Mouse (Mus musculus) liver, adult 2 months (tissue): Measurements from ENCODE around the gene Golgb1. TPM values are rescaled to one million over a fixed set of nuclear protein-coding genes. Genes with fewer than 3 reads are reported as not detected.

ENCODE experiments used
- DNase-seq: peaks from one replicate; pipeline ENCODE4 v3.0.0-alpha.2; 2011; ENCODE audit warnings: low read depth, low spot score; ENCODE audit errors: extremely low read depth
- H3K27ac ChIP-seq: fragments of 200-500 bp; replicated peaks from 2 replicates; pipeline ENCODE4 v1.5.1; 2012; ENCODE audit warnings: low read depth, mild to moderate bottlenecking, control low read depth, inconsistent platforms, low read length; ENCODE audit not compliant: insufficient read depth
- H3K27me3 ChIP-seq: fragments of 200-500 bp; 2 replicates; pipeline ENCODE4 v1.6.1; 2012; ENCODE audit warnings: mild to moderate bottlenecking, moderate library complexity, low read length, inconsistent platforms; ENCODE audit not compliant: control insufficient read depth, insufficient read depth
- H3K36me3 ChIP-seq: fragments of 200-500 bp; 2 replicates; pipeline ENCODE4 v1.6.1; 2012; ENCODE audit warnings: low read length, inconsistent platforms; ENCODE audit not compliant: control insufficient read depth, insufficient read depth
- H3K4me1 ChIP-seq: fragments of 200-500 bp; 2 replicates; pipeline ENCODE4 v1.6.1; 2011; ENCODE audit warnings: low read length; ENCODE audit not compliant: control insufficient read depth, insufficient read depth
- H3K4me3 ChIP-seq: fragments of 200-500 bp; 2 replicates; pipeline ENCODE4 v1.5.1; 2011; ENCODE audit warnings: low read depth, mild to moderate bottlenecking, control low read depth, low read length, moderate library complexity; ENCODE audit not compliant: insufficient read depth
- H3K79me2 ChIP-seq: fragments of 200-500 bp; 2 replicates; pipeline ENCODE4 v1.6.1; 2012; ENCODE audit warnings: inconsistent platforms, mild to moderate bottlenecking, low read length, moderate library complexity; ENCODE audit not compliant: control insufficient read depth, insufficient read depth
- H3K9ac ChIP-seq: fragments of 200-500 bp; 2 replicates; pipeline ENCODE4 v1.6.1; 2012; ENCODE audit warnings: low read depth, mild to moderate bottlenecking, control low read depth, inconsistent platforms, low read length
- CTCF ChIP-seq: fragments of 200-500 bp; IDR thresholded peaks from 2 replicates; pipeline ENCODE4 v1.5.1; 2011; ENCODE audit warnings: low read depth, low read length, control low read depth
- POLR2A ChIP-seq: fragments of 200-500 bp; IDR thresholded peaks from 2 replicates; pipeline ENCODE4 v1.6.1; 2011; ENCODE audit warnings: low read length, control low read depth; ENCODE audit not compliant: insufficient read depth; ENCODE audit errors: extremely low read depth
- WGBS: fragments of 180-500 bp; shearing (Covaris S2); methylation state at CpG from one replicate; pipeline ENCODE4 v1.1.7; 2018; 5-methylcytosine and 5-hydroxymethylcytosine counted together
- polyA plus RNA-seq: library from polyadenylated mRNA; depleted of rRNA; stranded (reverse); fragments of >200 nt; gene quantifications from 2 replicates; pipeline ENCODE4 v1.2.3, GENCODE M21; 2012
- total RNA-seq: library from RNA; depleted of rRNA; stranded (reverse); fragments of >200 nt; gene quantifications from 2 replicates; pipeline ENCODE4 v1.2.3, GENCODE M21; 2014

The Golgb1 gene
- total and polyA plus RNA-seq, 2 experiments = 30.1 to 34.1 TPM

GRCm38 (mm10) chr16:36884881-36885280 lies 9.9 kb downstream of the Golgb1 start:
- WGBS = 94% methylated on average over 4 of the region's 4 CpGs
- no peak overlapping the region for H3K4me3 ChIP-seq
- H3K4me1 ChIP-seq = no peaks in the 10 kb centered on the region
- H3K27ac ChIP-seq = no peak overlapping the region
- H3K36me3 ChIP-seq = peaks cover 30% of the 10 kb centered on the region; the same call in 1 of the 2 replicates
- H3K27me3 ChIP-seq = no peaks in the 10 kb centered on the region
- no peak overlapping the region for H3K9ac ChIP-seq
- H3K79me2 ChIP-seq = peaks cover 8% of the 10 kb centered on the region; the same call in 1 of the 2 replicates
- TF ChIP-seq POLR2A (no peak), CTCF (peak; percentile 39)
- no peak for DNase-seq

- Histone ChIP-seq H3K27me3 (no peaks in the 10 kb centered on the region), H3K36me3 (peaks cover 37% of the 10 kb centered on the region; the same call in 1 of the 2 replicates), H3K27ac (no peak overlapping the region), H3K4me1 (no peaks in the 10 kb centered on the region), H3K79me2 (peaks cover 3% of the 10 kb centered on the region; the same call in 1 of the 2 replicates), H3K9ac (no peak overlapping the region), H3K4me3 (no peak overlapping the region)
- TF ChIP-seq POLR2A = no peak
- 96% methylated on average over 11 of the region's 11 CpGs for WGBS
- no peak for DNase-seq
Measured at GRCm38 (mm10) chr16:36885912-36886311, 11.0 kb downstream of the Golgb1 start.

- peaks cover 3% of the 10 kb centered on the region; the same call in 1 of the 2 replicates for H3K79me2 ChIP-seq
- H3K27ac ChIP-seq = no peak overlapping the region
- no peak overlapping the region for H3K9ac ChIP-seq
- no peak overlapping the region for H3K4me3 ChIP-seq
- no peaks in the 10 kb centered on the region for H3K27me3 ChIP-seq
- WGBS = 81% methylated on average over 5 of the region's 5 CpGs
- DNase-seq = no peak
- no peaks in the 10 kb centered on the region for H3K4me1 ChIP-seq
- no peak for TF ChIP-seq POLR2A
- no peak for TF ChIP-seq CTCF
- H3K36me3 ChIP-seq = peaks cover 49% of the 10 kb centered on the region
Measured at GRCm38 (mm10) chr16:36887546-36887945, 12.6 kb downstream of the Golgb1 start.

GRCm38 (mm10) chr16:36890559-36890958 lies 15.6 kb downstream of the Golgb1 start:
- DNase-seq = no peak
- no peak overlapping the region for H3K4me3 ChIP-seq
- no peak overlapping the region for H3K27ac ChIP-seq
- H3K4me1 ChIP-seq = no peaks in the 10 kb centered on the region
- H3K36me3 ChIP-seq = peaks cover 61% of the 10 kb centered on the region
- no peaks in the 10 kb centered on the region for H3K27me3 ChIP-seq
- no peak overlapping the region for H3K9ac ChIP-seq
- H3K79me2 ChIP-seq = no peaks in the 10 kb centered on the region
- 96% methylated on average over 3 of the region's 3 CpGs for WGBS
- TF ChIP-seq POLR2A (no peak), CTCF (no peak)

- H3K4me1 ChIP-seq = no peaks in the 10 kb centered on the region
- H3K9ac ChIP-seq = no peak overlapping the region
- no peak overlapping the region for H3K27ac ChIP-seq
- H3K36me3 ChIP-seq = peaks cover 61% of the 10 kb centered on the region
- H3K27me3 ChIP-seq = no peaks in the 10 kb centered on the region
- no peak for TF ChIP-seq POLR2A
- no peak for TF ChIP-seq CTCF
- H3K79me2 ChIP-seq = no peaks in the 10 kb centered on the region
- DNase-seq = no peak
- WGBS = 92% methylated on average over 4 of the region's 4 CpGs
- H3K4me3 ChIP-seq = no peak overlapping the region
Measured at GRCm38 (mm10) chr16:36891415-36891814, 16.5 kb downstream of the Golgb1 start.

GRCm38 (mm10) chr16:36893317-36893716 lies 18.4 kb downstream of the Golgb1 start:
- Histone ChIP-seq H3K4me1 (no peaks in the 10 kb centered on the region), H3K27me3 (no peaks in the 10 kb centered on the region), H3K36me3 (peaks cover 65% of the 10 kb centered on the region), H3K79me2 (no peaks in the 10 kb centered on the region), H3K4me3 (no peak overlapping the region), H3K27ac (no peak overlapping the region), H3K9ac (no peak overlapping the region)
- 78% methylated on average over 10 of the region's 10 CpGs for WGBS
- no peak for TF ChIP-seq POLR2A
- no peak for TF ChIP-seq CTCF
- DNase-seq = peak; percentile 22
